Mouse (Mus musculus) cortical plate, adult 2 months (tissue): Measurements from ENCODE around the gene Gps2. TPM values are rescaled to one million over a fixed set of nuclear protein-coding genes. Genes with fewer than 3 reads are reported as not detected.

ENCODE experiments used
- H3K27ac ChIP-seq: fragments of 200-500 bp; 2 replicates; pipeline ENCODE4 v1.5.1; 2012; ENCODE audit warnings: low read length, control low read depth, inconsistent platforms; ENCODE audit not compliant: insufficient read depth
- H3K4me1 ChIP-seq: fragments of 200-500 bp; 2 replicates; pipeline ENCODE4 v1.6.1; 2011; ENCODE audit warnings: low read length; ENCODE audit not compliant: control insufficient read depth, insufficient read depth
- H3K4me3 ChIP-seq: fragments of 200-500 bp; 2 replicates; pipeline ENCODE4 v1.5.1; 2011; ENCODE audit warnings: mild to moderate bottlenecking, low read length, control low read depth; ENCODE audit not compliant: insufficient read depth
- CTCF ChIP-seq: fragments of 200-500 bp; IDR thresholded peaks from 2 replicates; pipeline ENCODE4 v1.5.1; 2011; ENCODE audit warnings: mild to moderate bottlenecking, control low read depth, low read length; ENCODE audit not compliant: insufficient read depth; ENCODE audit errors: extremely low read depth
- POLR2A ChIP-seq: fragments of 200-500 bp; IDR thresholded peaks from 2 replicates; pipeline ENCODE4 v1.6.1; 2011; ENCODE audit warnings: mild to moderate bottlenecking, low read length, control low read depth; ENCODE audit not compliant: insufficient read depth; ENCODE audit errors: extremely low read depth
- polyA plus RNA-seq: library from polyadenylated mRNA; depleted of rRNA; stranded (reverse); fragments of >200 nt; gene quantifications from 2 replicates; pipeline ENCODE4 v1.2.3, GENCODE M21; 2012

Gene Gps2
- polyA plus RNA-seq, 1 experiment = 55.2 TPM

- Histone ChIP-seq H3K27ac (no peak within 1 kb of the TSS), H3K4me3 (no peak within 1 kb of the TSS), H3K4me1 (no peaks in the 10 kb centered on the region)
- TF ChIP-seq CTCF (no peak), POLR2A (no peak)
These were observed 35.8 kb upstream of the Gps2 start, which contains the start of gene Tmem95 for GRCm38 (mm10) chr11:69877878-69878277. Tmem95 (minus strand) TSS chr11:69878018.

DNA sequence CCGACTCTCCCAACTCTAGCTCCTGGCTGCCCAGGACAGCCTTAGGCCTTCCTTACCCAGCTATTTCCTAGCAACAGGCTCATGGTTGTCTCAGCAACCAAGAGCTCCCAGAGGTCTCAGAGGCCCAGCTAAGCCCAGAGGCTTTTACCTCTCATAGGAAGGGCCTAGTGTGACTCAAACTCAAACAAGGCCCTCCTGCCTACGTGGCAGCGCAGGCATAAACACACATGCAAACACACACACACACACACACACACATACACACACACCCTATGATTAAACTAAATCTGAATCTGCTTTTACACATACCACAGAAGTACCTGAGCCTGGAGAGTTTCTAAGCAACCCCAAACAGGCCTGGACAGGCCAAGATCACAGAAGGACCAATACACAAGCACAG lies 35.3 kb upstream of the Gps2 start:
- H3K4me3 ChIP-seq = no peak overlapping the region
- H3K27ac ChIP-seq = no peak overlapping the region
- no peaks in the 10 kb centered on the region for H3K4me1 ChIP-seq
- no peak for TF ChIP-seq CTCF
- TF ChIP-seq POLR2A = no peak

DNA sequence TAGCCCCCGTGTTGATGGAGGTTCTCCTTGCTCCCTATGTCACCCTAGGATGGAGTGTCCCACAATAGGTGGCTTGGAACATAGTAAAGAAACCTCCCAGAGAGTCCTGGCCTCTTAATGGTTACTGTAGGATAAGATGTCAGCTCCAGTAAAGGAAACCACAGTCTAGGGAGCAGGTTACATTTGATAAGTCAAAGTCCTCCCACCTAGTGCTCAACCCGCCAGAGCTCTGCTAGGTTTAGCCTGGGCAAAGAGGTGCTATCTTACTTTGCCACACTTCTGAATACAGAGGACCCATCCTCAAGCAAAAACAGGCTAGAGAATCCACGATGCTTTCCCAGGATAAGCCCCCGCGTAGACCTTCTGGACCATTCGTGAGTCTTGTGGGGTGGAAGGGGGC lies 34.7 kb upstream of the Gps2 start:
- H3K4me3 ChIP-seq = no peak overlapping the region
- H3K4me1 ChIP-seq = no peaks in the 10 kb centered on the region
- H3K27ac ChIP-seq = no peak overlapping the region
- TF ChIP-seq CTCF = no peak
- TF ChIP-seq POLR2A = no peak

DNA sequence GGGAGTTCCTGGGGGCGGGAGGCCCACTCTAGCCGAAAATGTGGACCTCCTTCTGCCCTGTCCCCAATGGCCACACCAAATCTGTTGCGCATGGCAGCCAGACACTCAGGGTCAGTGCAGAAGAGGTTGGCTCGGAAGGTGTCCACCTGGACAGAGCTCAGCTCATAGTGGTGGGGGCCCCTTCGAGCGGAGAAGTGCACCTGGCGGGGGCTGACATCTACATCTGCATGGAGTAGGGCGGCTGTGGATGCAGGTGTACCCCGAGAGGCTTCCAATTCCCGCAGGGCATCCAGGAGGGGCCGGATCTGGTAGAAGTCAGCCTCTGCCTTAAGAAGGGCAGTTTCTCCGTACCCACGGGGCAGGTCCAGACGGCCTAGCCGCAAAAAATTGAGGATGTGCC lies 34.0 kb upstream of the Gps2 start:
- no peaks in the 10 kb centered on the region for H3K4me1 ChIP-seq
- TF ChIP-seq POLR2A (no peak), CTCF (no peak)
- H3K27ac ChIP-seq = no peak overlapping the region
- H3K4me3 ChIP-seq = no peak overlapping the region

DNA sequence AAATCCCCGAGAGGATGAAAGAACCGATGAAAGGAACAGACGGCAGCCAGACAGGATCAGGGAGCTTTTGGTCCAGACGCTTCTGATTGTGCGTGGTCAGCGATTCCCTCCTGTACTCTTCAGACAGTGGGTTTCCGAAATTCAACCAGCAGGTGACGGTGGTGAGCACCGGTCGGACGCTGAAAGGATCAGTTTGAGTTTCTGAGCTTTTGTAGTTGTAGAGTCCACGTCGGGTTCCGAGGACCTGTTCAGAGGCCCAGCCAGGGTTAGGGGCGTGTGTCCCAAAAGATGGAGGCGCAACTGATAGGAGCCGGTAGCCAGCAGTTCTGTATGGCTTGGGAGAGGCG lies 33.2 kb upstream of the Gps2 start:
- H3K4me3 ChIP-seq = peak overlapping the region; percentile 33
- TF ChIP-seq CTCF (peak; percentile 57), POLR2A (no peak)
- H3K27ac ChIP-seq = peak overlapping the region; percentile 51; the same call in 1 of the 2 replicates
- no peaks in the 10 kb centered on the region for H3K4me1 ChIP-seq

- TF ChIP-seq POLR2A (peak; percentile 70), CTCF (no peak)
- H3K4me3 ChIP-seq = peak within 1 kb of the TSS; percentile 33
- H3K4me1 ChIP-seq = no peaks in the 10 kb centered on the region
- H3K27ac ChIP-seq = peak within 1 kb of the TSS; percentile 51
These were observed 32.7 kb upstream of the Gps2 start, which contains the start of gene Kctd11 for GRCm38 (mm10) chr11:69880853-69881603. Kctd11 (minus strand) TSS chr11:69881406.

- H3K4me1 ChIP-seq = no peaks in the 10 kb centered on the region
- H3K4me3 ChIP-seq = no peak overlapping the region
- TF ChIP-seq POLR2A (no peak), CTCF (no peak)
- H3K27ac ChIP-seq = no peak overlapping the region
These were observed 31.7 kb upstream of the Gps2 start for GRCm38 (mm10) chr11:69881787-69882670.

DNA sequence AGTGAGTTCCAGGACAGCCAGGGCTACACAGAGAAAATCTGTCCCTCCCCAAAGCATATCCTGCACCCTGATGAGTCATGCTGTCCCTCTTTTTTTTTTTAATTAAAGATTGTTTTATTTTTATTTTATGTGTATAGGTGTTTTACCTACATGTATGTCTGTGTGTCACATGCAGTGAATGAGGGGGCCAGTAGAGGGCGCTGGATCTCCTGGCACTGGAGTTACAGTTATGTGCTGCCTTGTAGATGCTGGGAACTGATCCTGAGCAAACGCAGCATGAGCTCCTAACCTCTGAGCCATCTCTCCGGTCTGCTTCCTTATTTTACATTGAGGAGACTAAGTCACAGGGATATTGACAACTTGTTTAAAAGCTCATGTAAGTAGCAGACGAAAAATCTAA lies 30.6 kb upstream of the Gps2 start:
- H3K27ac ChIP-seq = no peak overlapping the region
- TF ChIP-seq CTCF = 0 out of 2 replicates have a peak, but pooled peaks have one; percentile 6
- TF ChIP-seq POLR2A = no peak

GRCm38 (mm10) chr11:69883527-69884151 lies 30.0 kb upstream of the Gps2 start:
- no peak for TF ChIP-seq POLR2A
- no peak for TF ChIP-seq CTCF
- Histone ChIP-seq H3K4me3 (no peak overlapping the region), H3K27ac (no peak overlapping the region), H3K4me1 (no peaks in the 10 kb centered on the region)

More for the DNA sequence above, 30.6 kb upstream of the Gps2 start:
- Histone ChIP-seq H3K4me1 (no peaks in the 10 kb centered on the region), H3K4me3 (no peak overlapping the region)
